Mouse (Mus musculus): ENCODE results near the gene Dennd6a. TPM values are rescaled to one million over a fixed set of nuclear protein-coding genes. Genes with fewer than 3 reads are reported as not detected.

The Dennd6a gene
- polyA plus RNA-seq, 1 experiment from 2014 or later = 26.7 TPM

- no peak overlapping the region for H3K9ac ChIP-seq (ENCODE audit: low read length)
- H3K36me3 ChIP-seq (ENCODE audit: control insufficient read depth, insufficient read depth, low read length) = peaks cover 85% of the 10 kb centered on the region
- no peak overlapping the region for H3K4me2 ChIP-seq (ENCODE audit: low read length)
- 85% methylated on average over 5 of the region's 5 CpGs for WGBS
- no peaks in the 10 kb centered on the region for H3K27me3 ChIP-seq (ENCODE audit: control insufficient read depth, insufficient read depth, low read length)
- no peak for ATAC-seq (ENCODE audit: insufficient number of reproducible peaks, insufficient read depth, low FRiP score, low read depth)
- no peak overlapping the region for H3K4me3 ChIP-seq (ENCODE audit: control insufficient read depth in 1 of 2, insufficient read depth in 1 of 2, low read depth in 1 of 2, low read length in 2 of 2)
- no peaks in the 10 kb centered on the region for H3K4me1 ChIP-seq (ENCODE audit: control insufficient read depth in 2 of 2, insufficient read depth in 2 of 2, low read length in 2 of 2)
- H3K9me3 ChIP-seq (ENCODE audit: control insufficient read depth, low read length) = no peaks in the 10 kb centered on the region
- H3K27ac ChIP-seq (replicated peaks in 1 of 2; ENCODE audit: control insufficient read depth in 1 of 2, insufficient read depth in 1 of 2, low read depth in 2 of 2, low read length in 2 of 2) = no peak overlapping the region
Measured at GRCm38 (mm10) chr14:26626605-26627140, 53.0 kb downstream of the Dennd6a start.

- Histone ChIP-seq H3K9me3 (ENCODE audit: control insufficient read depth, low read length) (no peaks in the 10 kb centered on the region), H3K36me3 (ENCODE audit: control insufficient read depth, insufficient read depth, low read length) (peaks cover 11% of the 10 kb centered on the region), H3K27ac (replicated peaks in 1 of 2; ENCODE audit: control insufficient read depth in 1 of 2, insufficient read depth in 1 of 2, low read depth in 2 of 2, low read length in 2 of 2) (peak overlapping the region; percentile 95 to 97), H3K9ac (ENCODE audit: low read length) (peak overlapping the region; percentile 76), H3K4me2 (ENCODE audit: low read length) (peak overlapping the region; percentile 71), H3K4me1 (ENCODE audit: control insufficient read depth in 2 of 2, insufficient read depth in 2 of 2, low read length in 2 of 2) (peaks cover 0 to 23% of the 10 kb centered on the region in 2 experiments; a peak in 3 of 4 replicates), H3K27me3 (ENCODE audit: control insufficient read depth, insufficient read depth, low read length) (no peaks in the 10 kb centered on the region), H3K4me3 (ENCODE audit: control insufficient read depth in 1 of 2, insufficient read depth in 1 of 2, low read depth in 1 of 2, low read length in 2 of 2) (peak overlapping the region; percentile 45 to 97)
- WGBS = 19% methylated on average over 17 of the region's 17 CpGs
- ATAC-seq (ENCODE audit: insufficient number of reproducible peaks, insufficient read depth, low FRiP score, low read depth) = no peak
Measured at GRCm38 (mm10) chr14:26637025-26637850, 63.6 kb downstream of the Dennd6a start.

GRCm38 (mm10) chr14:26637851-26638707 lies 64.4 kb downstream of the Dennd6a start, which contains the start of gene Arf4:
Gene Arf4, plus strand, starts transcription at chr14:26638074.
- peak; percentile 97 for ATAC-seq (ENCODE audit: insufficient number of reproducible peaks, insufficient read depth, low FRiP score, low read depth)
- no peaks in the 10 kb centered on the region for H3K27me3 ChIP-seq (ENCODE audit: control insufficient read depth, insufficient read depth, low read length)
- peak within 1 kb of the TSS; percentile 98 for H3K9ac ChIP-seq (ENCODE audit: low read length)
- peak within 1 kb of the TSS; percentile 93 for H3K4me2 ChIP-seq (ENCODE audit: low read length)
- WGBS = under 1% methylated on average over 83 of the region's 83 CpGs
- peak within 1 kb of the TSS; percentile 95 to 97 for H3K27ac ChIP-seq (replicated peaks in 1 of 2; ENCODE audit: control insufficient read depth in 1 of 2, insufficient read depth in 1 of 2, low read depth in 2 of 2, low read length in 2 of 2)
- H3K9me3 ChIP-seq (ENCODE audit: control insufficient read depth, low read length) = no peaks in the 10 kb centered on the region
- H3K4me3 ChIP-seq (ENCODE audit: control insufficient read depth in 1 of 2, insufficient read depth in 1 of 2, low read depth in 1 of 2, low read length in 2 of 2) = peak within 1 kb of the TSS; percentile 75 to 97
- H3K36me3 ChIP-seq (ENCODE audit: control insufficient read depth, insufficient read depth, low read length) = peaks cover 3% of the 10 kb centered on the region; the same call in 1 of the 2 replicates
- peaks cover 2 to 26% of the 10 kb centered on the region in 2 experiments; a peak in 3 of 4 replicates for H3K4me1 ChIP-seq (ENCODE audit: control insufficient read depth in 2 of 2, insufficient read depth in 2 of 2, low read length in 2 of 2)

GRCm38 (mm10) chr14:26638708-26639084 lies 65.0 kb downstream of the Dennd6a start:
- H3K9me3 ChIP-seq (ENCODE audit: control insufficient read depth, low read length) = no peaks in the 10 kb centered on the region
- under 1% methylated on average over 16 of the region's 16 CpGs for WGBS
- H3K4me2 ChIP-seq (ENCODE audit: low read length) = peak overlapping the region; percentile 93
- peaks cover 2 to 32% of the 10 kb centered on the region in 2 experiments; a peak in 3 of 4 replicates for H3K4me1 ChIP-seq (ENCODE audit: control insufficient read depth in 2 of 2, insufficient read depth in 2 of 2, low read length in 2 of 2)
- no peak; the same call in 1 of the 2 replicates for ATAC-seq (ENCODE audit: insufficient number of reproducible peaks, insufficient read depth, low FRiP score, low read depth)
- no peaks in the 10 kb centered on the region for H3K27me3 ChIP-seq (ENCODE audit: control insufficient read depth, insufficient read depth, low read length)
- peaks cover 3% of the 10 kb centered on the region; the same call in 1 of the 2 replicates for H3K36me3 ChIP-seq (ENCODE audit: control insufficient read depth, insufficient read depth, low read length)
- H3K4me3 ChIP-seq (ENCODE audit: control insufficient read depth in 1 of 2, insufficient read depth in 1 of 2, low read depth in 1 of 2, low read length in 2 of 2) = peak overlapping the region; percentile 75 to 97
- H3K27ac ChIP-seq (replicated peaks in 1 of 2; ENCODE audit: control insufficient read depth in 1 of 2, insufficient read depth in 1 of 2, low read depth in 2 of 2, low read length in 2 of 2) = peak overlapping the region; percentile 95
- peak overlapping the region; percentile 98 for H3K9ac ChIP-seq (ENCODE audit: low read length)

- WGBS = 5% methylated on average over 11 of the region's 11 CpGs
- Histone ChIP-seq H3K4me3 (ENCODE audit: control insufficient read depth in 1 of 2, insufficient read depth in 1 of 2, low read depth in 1 of 2, low read length in 2 of 2) (peak overlapping the region; percentile 75 to 97), H3K9ac (ENCODE audit: low read length) (peak overlapping the region; percentile 98), H3K4me1 (ENCODE audit: control insufficient read depth in 2 of 2, insufficient read depth in 2 of 2, low read length in 2 of 2) (peaks cover 2 to 33% of the 10 kb centered on the region in 2 experiments; a peak in 3 of 4 replicates), H3K27ac (replicated peaks in 1 of 2; ENCODE audit: control insufficient read depth in 1 of 2, insufficient read depth in 1 of 2, low read depth in 2 of 2, low read length in 2 of 2) (peak overlapping the region; percentile 59 to 95), H3K36me3 (ENCODE audit: control insufficient read depth, insufficient read depth, low read length) (no peaks in the 10 kb centered on the region), H3K4me2 (ENCODE audit: low read length) (peak overlapping the region; percentile 93), H3K9me3 (ENCODE audit: control insufficient read depth, low read length) (no peaks in the 10 kb centered on the region), H3K27me3 (ENCODE audit: control insufficient read depth, insufficient read depth, low read length) (no peaks in the 10 kb centered on the region)
- ATAC-seq (ENCODE audit: insufficient number of reproducible peaks, insufficient read depth, low FRiP score, low read depth) = no peak
Measured at GRCm38 (mm10) chr14:26639251-26639650, 65.6 kb downstream of the Dennd6a start.

GRCm38 (mm10) chr14:26639961-26640360 lies 66.3 kb downstream of the Dennd6a start:
- 37% methylated on average over 2 of the region's 2 CpGs for WGBS
- Histone ChIP-seq H3K4me1 (ENCODE audit: control insufficient read depth in 2 of 2, insufficient read depth in 2 of 2, low read length in 2 of 2) (peaks cover 2 to 33% of the 10 kb centered on the region in 2 experiments; a peak in 3 of 4 replicates), H3K9ac (ENCODE audit: low read length) (peak overlapping the region; percentile 98), H3K27ac (replicated peaks in 1 of 2; ENCODE audit: control insufficient read depth in 1 of 2, insufficient read depth in 1 of 2, low read depth in 2 of 2, low read length in 2 of 2) (no peak overlapping the region), H3K4me3 (ENCODE audit: control insufficient read depth in 1 of 2, insufficient read depth in 1 of 2, low read depth in 1 of 2, low read length in 2 of 2) (peak overlapping the region; percentile 14 to 97; a peak in 3 of 4 replicates), H3K4me2 (ENCODE audit: low read length) (peak overlapping the region; percentile 93), H3K9me3 (ENCODE audit: control insufficient read depth, low read length) (no peaks in the 10 kb centered on the region), H3K36me3 (ENCODE audit: control insufficient read depth, insufficient read depth, low read length) (no peaks in the 10 kb centered on the region), H3K27me3 (ENCODE audit: control insufficient read depth, insufficient read depth, low read length) (no peaks in the 10 kb centered on the region)
- ATAC-seq (ENCODE audit: insufficient number of reproducible peaks, insufficient read depth, low FRiP score, low read depth) = no peak

- H3K27me3 ChIP-seq (ENCODE audit: control insufficient read depth, insufficient read depth, low read length) = no peaks in the 10 kb centered on the region
- WGBS = 34% methylated on average over 3 of the region's 3 CpGs
- peaks cover 2 to 38% of the 10 kb centered on the region in 2 experiments; a peak in 3 of 4 replicates for H3K4me1 ChIP-seq (ENCODE audit: control insufficient read depth in 2 of 2, insufficient read depth in 2 of 2, low read length in 2 of 2)
- no peak overlapping the region for H3K4me2 ChIP-seq (ENCODE audit: low read length)
- no peaks in the 10 kb centered on the region for H3K9me3 ChIP-seq (ENCODE audit: control insufficient read depth, low read length)
- H3K36me3 ChIP-seq (ENCODE audit: control insufficient read depth, insufficient read depth, low read length) = peaks cover 14% of the 10 kb centered on the region
- H3K4me3 ChIP-seq (ENCODE audit: control insufficient read depth in 1 of 2, insufficient read depth in 1 of 2, low read depth in 1 of 2, low read length in 2 of 2) = no peak overlapping the region
- H3K27ac ChIP-seq (replicated peaks in 1 of 2; ENCODE audit: control insufficient read depth in 1 of 2, insufficient read depth in 1 of 2, low read depth in 2 of 2, low read length in 2 of 2) = no peak overlapping the region
- ATAC-seq (ENCODE audit: insufficient number of reproducible peaks, insufficient read depth, low FRiP score, low read depth) = no peak
- no peak overlapping the region for H3K9ac ChIP-seq (ENCODE audit: low read length)
Measured at GRCm38 (mm10) chr14:26643006-26643624, 69.5 kb downstream of the Dennd6a start.

Measured in heart, embryonic 14.5 days (tissue).